Mouse (Mus musculus) ES-E14 (cell line): ENCODE measurements at regions not wholly inside any gene's neighbourhood (a gene's known extent, or its start where the extent isn't known, plus 50 kb on each side); places are given as distances from the start of the nearest gene placed in this dataset.

ENCODE experiments used
- DNase-seq: peaks from one replicate; pipeline ENCODE4 v3.0.0-alpha.2; 2013; ENCODE audit warnings: low read depth, low spot score
- H3K27ac ChIP-seq: 2 replicates; pipeline ENCODE4 v1.5.1; 2012; ENCODE audit warnings: low read depth, mild to moderate bottlenecking, low read length, moderate library complexity, mixed read lengths; ENCODE audit not compliant: poor library complexity, insufficient read depth, severe bottlenecking
- H3K36me3 ChIP-seq: 2 replicates; pipeline ENCODE4 v1.6.1; 2012; ENCODE audit warnings: mild to moderate bottlenecking, low read length, moderate library complexity, mixed read lengths; ENCODE audit not compliant: control insufficient read depth, poor library complexity, insufficient read depth, severe bottlenecking
- H3K4me1 ChIP-seq, 2 experiments: fragments of 150-350 bp in 1 of 2; sonication (generic) in 1 of 2; 2 replicates each; pipeline ENCODE4 v1.6.1; 2012; ENCODE audit warnings: low read length in 2 of 2, mild to moderate bottlenecking in 1 of 2, mixed read lengths in 1 of 2; ENCODE audit not compliant: control insufficient read depth in 2 of 2, insufficient read depth in 2 of 2, poor library complexity in 1 of 2
- H3K4me3 ChIP-seq, 2 experiments: fragments of 150-350 bp in 1 of 2; sonication (generic) in 1 of 2; 2 replicates each; pipeline ENCODE4 v1.5.1; 2012; ENCODE audit warnings: low read length in 2 of 2, low read depth in 1 of 2, mild to moderate bottlenecking in 1 of 2, mixed read lengths in 1 of 2; ENCODE audit not compliant: insufficient read depth in 1 of 2, poor library complexity in 1 of 2, severe bottlenecking in 1 of 2
- H3K9ac ChIP-seq: 2 replicates; pipeline ENCODE4 v1.6.1; 2012; ENCODE audit warnings: low read depth, mild to moderate bottlenecking, low read length, mixed read lengths; ENCODE audit not compliant: poor library complexity, insufficient read depth, severe bottlenecking
- H3K9me3 ChIP-seq: fragments of 150-350 bp; sonication (generic); 2 replicates; pipeline ENCODE4 v1.6.1; 2012; ENCODE audit warnings: low read depth, mild to moderate bottlenecking, low read length; ENCODE audit not compliant: control insufficient read depth, insufficient read depth
- CHD2 ChIP-seq: IDR thresholded peaks from 2 replicates; pipeline ENCODE4 v1.6.1; 2014; ENCODE audit warnings: mild to moderate bottlenecking, low read depth, low read length, inconsistent platforms
- HCFC1 ChIP-seq: IDR thresholded peaks from 2 replicates; pipeline ENCODE4 v1.6.1; 2012; ENCODE audit warnings: low read length, inconsistent platforms, borderline replicate concordance; ENCODE audit not compliant: insufficient read depth
- MAFK ChIP-seq: IDR thresholded peaks from 2 replicates; pipeline ENCODE4 v1.6.1; 2014; ENCODE audit warnings: mild to moderate bottlenecking, low read depth, low read length, inconsistent platforms; ENCODE audit not compliant: insufficient read depth
- ZC3H11A ChIP-seq: IDR thresholded peaks from 2 replicates; pipeline ENCODE4 v1.6.1; 2012; ENCODE audit warnings: low read depth, mild to moderate bottlenecking, inconsistent platforms, low read length, borderline replicate concordance
- ZNF384 ChIP-seq: IDR thresholded peaks from 2 replicates; pipeline ENCODE4 v1.6.1; 2012; ENCODE audit warnings: low read depth, low read length, inconsistent platforms
- in situ Hi-C, 2 experiments: fragments of 600-800 bp; cut with MboI; formaldehyde crosslinking; loops; one replicate each; pipeline ENCODE4 v1.15.1; 2025; ENCODE audit warnings: low sequenced_read_pairs in 2 of 2, inconsistent platforms in 1 of 2; ENCODE audit not compliant: unreplicated experiment in 2 of 2

DNA sequence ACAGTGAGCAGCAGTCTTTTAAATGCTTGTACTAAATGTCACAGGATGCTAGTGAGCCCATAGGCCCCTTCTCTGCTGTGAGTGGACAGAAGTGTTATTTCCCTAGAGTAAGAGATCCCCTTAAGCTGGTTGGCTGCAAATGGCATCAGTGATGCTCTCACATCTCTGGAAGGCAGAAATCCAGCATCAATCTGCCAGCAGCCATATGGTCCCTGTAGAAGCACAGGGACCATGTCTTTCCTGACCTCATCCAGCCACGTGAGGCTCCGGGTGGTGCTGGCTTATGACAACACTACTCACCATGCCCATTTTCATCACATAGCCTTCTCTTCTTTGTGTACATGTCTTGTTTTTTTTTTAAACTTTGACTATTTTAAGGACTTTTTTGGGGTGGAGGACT, 138.9 kb upstream of the Cachd1 start:
- Histone ChIP-seq H3K36me3 (no peaks in the 10 kb centered on the region), H3K4me3 (no peak overlapping the region), H3K9ac (no peak overlapping the region), H3K27ac (no peak overlapping the region), H3K9me3 (no peaks in the 10 kb centered on the region), H3K4me1 (no peaks in the 10 kb centered on the region)
- in situ Hi-C loops: no loop called here
- no peak for DNase-seq
- TF ChIP-seq ZNF384 (no peak), HCFC1 (no peak), ZC3H11A (no peak), CHD2 (no peak), MAFK (no peak)

DNA sequence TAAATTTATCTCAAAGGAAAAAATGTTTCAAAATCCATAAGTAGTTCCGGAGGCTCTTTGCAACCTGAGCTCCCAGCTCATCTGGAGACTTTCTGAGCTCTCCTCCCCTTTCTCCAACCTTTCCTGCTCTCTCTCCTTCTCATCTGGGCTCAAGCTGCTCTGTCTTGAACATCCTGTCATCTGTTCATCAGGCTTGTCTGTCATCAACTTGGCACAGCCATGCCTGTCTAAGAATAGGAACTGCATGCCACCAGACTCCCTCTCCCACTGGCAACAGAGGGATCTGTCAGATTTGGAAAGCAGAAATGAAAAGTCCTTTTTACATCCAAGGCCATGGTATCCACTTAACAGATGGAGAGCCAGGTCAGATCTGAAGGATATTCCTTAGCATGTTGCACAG, 115.3 kb upstream of the Cachd1 start:
- H3K9ac ChIP-seq: no peak overlapping the region
- no peaks in the 10 kb centered on the region for H3K4me1 ChIP-seq
- no peak overlapping the region for H3K4me3 ChIP-seq
- TF ChIP-seq CHD2: no peak
- no peak for TF ChIP-seq HCFC1
- no peak for TF ChIP-seq ZNF384
- no peak for TF ChIP-seq ZC3H11A
- TF ChIP-seq MAFK: no peak
- no peak for DNase-seq
- in situ Hi-C loops: no loop called here
- no peaks in the 10 kb centered on the region for H3K9me3 ChIP-seq
- no peak overlapping the region for H3K27ac ChIP-seq
- H3K36me3 ChIP-seq: no peaks in the 10 kb centered on the region

DNA sequence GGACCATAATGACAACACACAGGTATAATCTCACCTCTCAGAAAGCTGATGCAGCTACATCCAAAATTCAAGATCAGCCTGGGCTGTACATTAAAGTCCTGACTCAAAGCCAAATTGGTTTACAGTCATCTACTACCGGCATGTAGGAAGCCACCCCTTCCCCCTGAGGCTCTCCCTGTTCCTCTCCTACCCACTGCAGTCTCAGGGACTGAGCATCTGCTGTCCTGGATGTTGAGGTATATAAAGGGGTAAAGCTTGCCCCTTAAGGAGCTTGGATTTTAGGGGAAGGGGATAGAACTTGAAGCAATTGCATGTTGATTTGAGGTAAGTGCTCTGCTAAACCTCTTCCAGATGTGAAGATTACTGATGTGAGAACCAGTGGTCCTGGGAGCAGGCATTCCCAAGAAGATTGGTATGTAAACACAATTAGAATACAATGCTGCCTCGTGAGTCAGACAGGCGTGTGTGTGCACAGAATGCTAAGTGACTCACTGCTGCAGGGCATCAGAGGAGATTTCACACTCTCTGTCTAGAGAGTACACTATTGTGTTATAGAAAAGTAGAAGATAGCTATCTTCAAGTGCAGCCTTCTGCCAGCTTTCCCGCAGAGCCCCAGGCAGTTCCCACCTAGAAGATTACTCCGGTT, 111.7 kb upstream of the Cachd1 start:
- no peak for DNase-seq
- Histone ChIP-seq H3K4me1 (no peaks in the 10 kb centered on the region), H3K27ac (no peak overlapping the region), H3K9me3 (no peaks in the 10 kb centered on the region), H3K9ac (no peak overlapping the region), H3K4me3 (no peak overlapping the region), H3K36me3 (no peaks in the 10 kb centered on the region)
- in situ Hi-C loops: no loop called here
- TF ChIP-seq MAFK (no peak), ZC3H11A (no peak), ZNF384 (no peak), CHD2 (no peak), HCFC1 (no peak)

DNA sequence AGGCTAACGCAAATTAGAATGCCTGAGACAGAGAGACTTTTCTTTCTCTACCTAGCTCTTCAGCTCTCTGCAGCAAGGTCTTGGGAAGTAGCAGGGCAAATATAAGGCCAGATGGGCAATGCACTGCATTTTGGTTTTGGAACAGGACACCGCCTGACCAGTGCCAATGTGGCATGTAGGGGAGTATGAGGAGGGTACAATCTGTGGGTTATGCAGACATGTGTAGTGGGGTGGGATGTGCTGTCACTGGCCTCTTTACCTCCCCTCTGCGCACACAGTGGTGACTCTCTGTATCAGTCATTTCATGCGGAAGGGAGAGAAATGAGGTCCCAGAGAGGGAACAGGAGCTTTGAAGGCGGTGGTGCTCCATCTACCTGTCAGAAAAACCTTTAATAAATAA, 105.9 kb upstream of the Cachd1 start:
- Histone ChIP-seq H3K9me3 (no peaks in the 10 kb centered on the region), H3K9ac (no peak overlapping the region), H3K27ac (no peak overlapping the region), H3K4me1 (no peaks in the 10 kb centered on the region), H3K36me3 (no peaks in the 10 kb centered on the region), H3K4me3 (no peak overlapping the region)
- TF ChIP-seq ZNF384: no peak
- no peak for TF ChIP-seq ZC3H11A
- no peak for TF ChIP-seq HCFC1
- TF ChIP-seq CHD2: no peak
- no peak for TF ChIP-seq MAFK
- DNase-seq: no peak
- in situ Hi-C loops: no loop called here
